Mouse (Mus musculus): ENCODE results near the gene Rab34.

GRCm38 (mm10) chr11:78140665-78141064 is 47.6 kb upstream of the Rab34 start:
- TF ChIP-seq GATA1 (IDR thresholded peaks at IDR 0.05; ENCODE audit: borderline replicate concordance, low read length): no peak
- no peak for TF ChIP-seq FLI1 (IDR thresholded peaks at IDR 0.05; ENCODE audit: low read length)

All from megakaryocyte, embryonic 14.5 days (primary cell).